Mouse (Mus musculus): ENCODE results near the gene Ywhae. TPM values are rescaled to one million over a fixed set of nuclear protein-coding genes. Genes with fewer than 3 reads are reported as not detected.
"Not testable (repeated sequence)": the region's sequence is repeated elsewhere in the genome, so short reads cannot be mapped to it uniquely, and the experiment has no call there.

The Ywhae gene
- polyA plus RNA-seq, 1 experiment from 2014 or later, result 905 TPM

- Histone ChIP-seq H3K36me3 (ENCODE audit: control insufficient read depth, insufficient read depth, low read length) (peaks cover 50% of the 10 kb centered on the region), H3K27ac (ENCODE audit: low read length) (no peak overlapping the region), H3K4me3 (ENCODE audit: low read length) (no peak overlapping the region), H3K4me2 (ENCODE audit: low read depth, low read length) (no peak overlapping the region), H3K27me3 (ENCODE audit: control insufficient read depth, insufficient read depth, low read depth, low read length) (no peaks in the 10 kb centered on the region), H3K4me1 (replicated peaks; ENCODE audit: control insufficient read depth, insufficient read depth, low read length) (no peaks in the 10 kb centered on the region), H3K9me3 (ENCODE audit: control insufficient read depth, low read length) (no peaks in the 10 kb centered on the region), H3K9ac (ENCODE audit: low read length) (no peak overlapping the region)
- ATAC-seq (ENCODE audit: low read depth), result no peak
- WGBS, result 91% methylated on average over 5 of the region's 5 CpGs
These were observed 32.1 kb upstream of the Ywhae start for GRCm38 (mm10) chr11:75700557-75700956.

GRCm38 (mm10) chr11:75702761-75703160 is 29.9 kb upstream of the Ywhae start:
- Histone ChIP-seq H3K4me1 (replicated peaks; ENCODE audit: control insufficient read depth, insufficient read depth, low read length) (no peaks in the 10 kb centered on the region), H3K9me3 (ENCODE audit: control insufficient read depth, low read length) (no peaks in the 10 kb centered on the region), H3K4me2 (ENCODE audit: low read depth, low read length) (no peak overlapping the region), H3K9ac (ENCODE audit: low read length) (no peak overlapping the region), H3K4me3 (ENCODE audit: low read length) (no peak overlapping the region), H3K36me3 (ENCODE audit: control insufficient read depth, insufficient read depth, low read length) (peaks cover 58% of the 10 kb centered on the region), H3K27me3 (ENCODE audit: control insufficient read depth, insufficient read depth, low read depth, low read length) (no peaks in the 10 kb centered on the region), H3K27ac (ENCODE audit: low read length) (no peak overlapping the region)
- ATAC-seq (ENCODE audit: low read depth), result no peak
- WGBS, result 92% methylated on average over 6 of the region's 6 CpGs

GRCm38 (mm10) chr11:75703748-75704147 is 28.9 kb upstream of the Ywhae start:
- H3K9me3 ChIP-seq (ENCODE audit: control insufficient read depth, low read length), result no peaks in the 10 kb centered on the region
- H3K4me1 ChIP-seq (replicated peaks; ENCODE audit: control insufficient read depth, insufficient read depth, low read length), result no peaks in the 10 kb centered on the region
- H3K27me3 ChIP-seq (ENCODE audit: control insufficient read depth, insufficient read depth, low read depth, low read length), result no peaks in the 10 kb centered on the region
- 92% methylated on average over 2 of the region's 2 CpGs for WGBS
- H3K27ac ChIP-seq (ENCODE audit: low read length), result no peak overlapping the region
- no peak overlapping the region for H3K4me2 ChIP-seq (ENCODE audit: low read depth, low read length)
- ATAC-seq (ENCODE audit: low read depth), result no peak
- no peak overlapping the region for H3K9ac ChIP-seq (ENCODE audit: low read length)
- no peak overlapping the region for H3K4me3 ChIP-seq (ENCODE audit: low read length)
- peaks cover 52% of the 10 kb centered on the region for H3K36me3 ChIP-seq (ENCODE audit: control insufficient read depth, insufficient read depth, low read length)

GRCm38 (mm10) chr11:75713949-75714348 is 18.7 kb upstream of the Ywhae start:
- Histone ChIP-seq H3K27me3 (ENCODE audit: control insufficient read depth, insufficient read depth, low read depth, low read length) (no peaks in the 10 kb centered on the region), H3K27ac (ENCODE audit: low read length) (no peak overlapping the region), H3K4me3 (ENCODE audit: low read length) (no peak overlapping the region), H3K9ac (ENCODE audit: low read length) (no peak overlapping the region), H3K9me3 (ENCODE audit: control insufficient read depth, low read length) (no peaks in the 10 kb centered on the region), H3K4me1 (replicated peaks; ENCODE audit: control insufficient read depth, insufficient read depth, low read length) (no peaks in the 10 kb centered on the region), H3K4me2 (ENCODE audit: low read depth, low read length) (no peak overlapping the region), H3K36me3 (ENCODE audit: control insufficient read depth, insufficient read depth, low read length) (no peaks in the 10 kb centered on the region)
- 87% methylated on average over 1 of the region's 1 CpGs for WGBS
- no peak for ATAC-seq (ENCODE audit: low read depth)

GRCm38 (mm10) chr11:75715556-75715955 is 17.1 kb upstream of the Ywhae start:
- Histone ChIP-seq H3K27ac (ENCODE audit: low read length) (no peak overlapping the region), H3K9ac (ENCODE audit: low read length) (no peak overlapping the region), H3K4me3 (ENCODE audit: low read length) (no peak overlapping the region), H3K9me3 (ENCODE audit: control insufficient read depth, low read length) (peaks cover under 1% of the 10 kb centered on the region; the same call in 1 of the 2 replicates), H3K36me3 (ENCODE audit: control insufficient read depth, insufficient read depth, low read length) (no peaks in the 10 kb centered on the region), H3K27me3 (ENCODE audit: control insufficient read depth, insufficient read depth, low read depth, low read length) (no peaks in the 10 kb centered on the region), H3K4me1 (replicated peaks; ENCODE audit: control insufficient read depth, insufficient read depth, low read length) (no peaks in the 10 kb centered on the region), H3K4me2 (ENCODE audit: low read depth, low read length) (peak overlapping the region; percentile 18; the same call in 1 of the 2 replicates)
- ATAC-seq (ENCODE audit: low read depth), result no peak
- 22% methylated on average over 12 of the region's 12 CpGs for WGBS

- no peaks in the 10 kb centered on the region for H3K36me3 ChIP-seq (ENCODE audit: control insufficient read depth, insufficient read depth, low read length)
- 67% methylated on average over 7 of the region's 8 CpGs for WGBS
- no peak overlapping the region for H3K9ac ChIP-seq (ENCODE audit: low read length)
- H3K27me3 ChIP-seq (ENCODE audit: control insufficient read depth, insufficient read depth, low read depth, low read length), result no peaks in the 10 kb centered on the region
- peaks cover 9% of the 10 kb centered on the region for H3K9me3 ChIP-seq (ENCODE audit: control insufficient read depth, low read length)
- ATAC-seq (ENCODE audit: low read depth), result peak; percentile 73
- H3K27ac ChIP-seq (ENCODE audit: low read length), result no peak overlapping the region
- no peak overlapping the region for H3K4me2 ChIP-seq (ENCODE audit: low read depth, low read length)
- no peaks in the 10 kb centered on the region for H3K4me1 ChIP-seq (replicated peaks; ENCODE audit: control insufficient read depth, insufficient read depth, low read length)
- no peak overlapping the region for H3K4me3 ChIP-seq (ENCODE audit: low read length)
These were observed 15.9 kb upstream of the Ywhae start for GRCm38 (mm10) chr11:75716661-75717325.

GRCm38 (mm10) chr11:75722339-75722738 is 10.3 kb upstream of the Ywhae start:
- Histone ChIP-seq H3K27me3 (ENCODE audit: control insufficient read depth, insufficient read depth, low read depth, low read length) (no peaks in the 10 kb centered on the region), H3K4me1 (replicated peaks; ENCODE audit: control insufficient read depth, insufficient read depth, low read length) (no peaks in the 10 kb centered on the region), H3K4me2 (ENCODE audit: low read depth, low read length) (no peak overlapping the region), H3K9me3 (ENCODE audit: control insufficient read depth, low read length) (peaks cover 9% of the 10 kb centered on the region), H3K27ac (ENCODE audit: low read length) (no peak overlapping the region), H3K4me3 (ENCODE audit: low read length) (no peak overlapping the region), H3K9ac (ENCODE audit: low read length) (no peak overlapping the region), H3K36me3 (ENCODE audit: control insufficient read depth, insufficient read depth, low read length) (no peaks in the 10 kb centered on the region)
- no peak for ATAC-seq (ENCODE audit: low read depth)
- 34% methylated on average over 4 of the region's 4 CpGs for WGBS

- Histone ChIP-seq H3K4me2 (ENCODE audit: low read depth, low read length) (no peak overlapping the region), H3K4me3 (ENCODE audit: low read length) (no peak overlapping the region), H3K27ac (ENCODE audit: low read length) (no peak overlapping the region), H3K9me3 (ENCODE audit: control insufficient read depth, low read length) (no peaks in the 10 kb centered on the region), H3K4me1 (replicated peaks; ENCODE audit: control insufficient read depth, insufficient read depth, low read length) (peaks cover 5% of the 10 kb centered on the region), H3K27me3 (ENCODE audit: control insufficient read depth, insufficient read depth, low read depth, low read length) (no peaks in the 10 kb centered on the region), H3K36me3 (ENCODE audit: control insufficient read depth, insufficient read depth, low read length) (no peaks in the 10 kb centered on the region), H3K9ac (ENCODE audit: low read length) (no peak overlapping the region)
- no peak for ATAC-seq (ENCODE audit: low read depth)
- 63% methylated on average over 2 of the region's 2 CpGs for WGBS
These were observed 5.5 kb upstream of the Ywhae start for GRCm38 (mm10) chr11:75727168-75727567.

- not testable (repeated sequence) for H3K27me3 ChIP-seq (ENCODE audit: control insufficient read depth, insufficient read depth, low read depth, low read length); H3K4me3 ChIP-seq (ENCODE audit: low read length); H3K4me1 ChIP-seq (replicated peaks; ENCODE audit: control insufficient read depth, insufficient read depth, low read length); H3K9ac ChIP-seq (ENCODE audit: low read length); H3K27ac ChIP-seq (ENCODE audit: low read length); ATAC-seq (ENCODE audit: low read depth); H3K9me3 ChIP-seq (ENCODE audit: control insufficient read depth, low read length); H3K4me2 ChIP-seq (ENCODE audit: low read depth, low read length); H3K36me3 ChIP-seq (ENCODE audit: control insufficient read depth, insufficient read depth, low read length)
- WGBS, result 82% methylated on average over 6 of the region's 6 CpGs
These were observed 5.0 kb upstream of the Ywhae start for GRCm38 (mm10) chr11:75727659-75728058.
